Mouse (Mus musculus) midbrain, embryonic 11.5 days (tissue): ENCODE measurements around the gene Apol11b. TPM values are rescaled to one million over a fixed set of nuclear protein-coding genes. Genes with fewer than 3 reads are reported as not detected.

Source experiments
- ATAC-seq: fragments of 200-750 bp; cut with Nextera tagmentation; 2 replicates; pipeline ENCODE4 v1.8.0; 2017; ENCODE audit warnings: moderate TSS enrichment, moderate library complexity; ENCODE audit not compliant: low FRiP score
- DNase-seq: peaks from one replicate; pipeline ENCODE4 v3.0.0; 2015; ENCODE audit warnings: low spot score; ENCODE audit errors: missing footprints
- H3K27ac ChIP-seq: fragments of 300-500 bp; sonication (generic); 2 replicates; pipeline ENCODE4 v1.5.1; 2014; ENCODE audit warnings: low read depth, low read length
- H3K27me3 ChIP-seq: fragments of 300-500 bp; sonication (generic); 2 replicates; pipeline ENCODE4 v1.6.1; 2014; ENCODE audit warnings: mild to moderate bottlenecking, low read length, moderate library complexity, mixed read lengths; ENCODE audit not compliant: control insufficient read depth, insufficient read depth
- H3K36me3 ChIP-seq: fragments of 300-500 bp; sonication (generic); 2 replicates; pipeline ENCODE4 v1.6.1; 2014; ENCODE audit warnings: mild to moderate bottlenecking, low read length, moderate library complexity, mixed read lengths; ENCODE audit not compliant: control insufficient read depth, insufficient read depth
- H3K4me1 ChIP-seq: fragments of 300-500 bp; sonication (generic); 2 replicates; pipeline ENCODE4 v1.6.1; 2014; ENCODE audit warnings: low read length; ENCODE audit not compliant: control insufficient read depth, insufficient read depth
- H3K4me2 ChIP-seq: fragments of 300-500 bp; sonication (generic); 2 replicates; pipeline ENCODE4 v1.6.1; 2014; ENCODE audit warnings: mild to moderate bottlenecking, moderate library complexity
- H3K4me3 ChIP-seq: fragments of 300-500 bp; sonication (generic); 2 replicates; pipeline ENCODE4 v1.5.1; 2014; ENCODE audit warnings: low read depth, low read length
- H3K9ac ChIP-seq: fragments of 300-500 bp; sonication (generic); 2 replicates; pipeline ENCODE4 v1.6.1; 2014; ENCODE audit warnings: low read length
- H3K9me3 ChIP-seq: fragments of 300-500 bp; sonication (generic); 2 replicates; pipeline ENCODE4 v1.6.1; 2016; ENCODE audit warnings: low read length; ENCODE audit not compliant: control insufficient read depth
- polyA plus RNA-seq: library from polyadenylated mRNA; unstranded; fragments of >200 nt; fragmentation: Nextera tagmentation; extraction: Ambion mirVana; gene quantifications from 2 replicates; pipeline ENCODE4 v1.2.1, GENCODE M21; 2014

Apol11b gene
- polyA plus RNA-seq, 1 experiment from 2014 or later: not detected

DNA sequence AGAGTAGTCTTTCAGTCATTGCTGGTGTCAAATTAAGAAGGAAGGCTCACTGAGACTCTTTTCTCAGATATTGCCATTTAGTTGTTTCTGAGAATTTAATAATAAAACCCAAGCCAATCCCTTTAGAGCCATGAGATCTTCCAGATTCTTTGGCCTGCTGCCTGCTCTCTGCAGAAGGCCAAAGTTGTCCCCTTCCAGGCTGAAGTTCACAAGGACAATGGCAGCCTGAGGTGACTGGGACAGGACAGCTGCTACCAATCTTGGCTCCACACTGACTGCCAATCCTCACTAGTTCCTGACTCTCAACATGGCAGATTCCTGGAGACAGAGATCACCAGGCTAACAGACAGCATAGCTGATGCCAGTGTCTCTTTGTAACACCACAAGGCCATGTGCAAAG is 56.1 kb downstream of the Apol11b start:
- no peak for DNase-seq
- no peak for ATAC-seq
- H3K4me2 ChIP-seq: no peak overlapping the region
- H3K4me3 ChIP-seq: no peak overlapping the region
- H3K27me3 ChIP-seq: no peaks in the 10 kb centered on the region
- no peaks in the 10 kb centered on the region for H3K36me3 ChIP-seq
- no peaks in the 10 kb centered on the region for H3K4me1 ChIP-seq
- H3K9ac ChIP-seq: no peak overlapping the region
- H3K9me3 ChIP-seq: 0 out of 2 replicates have a peak, but pooled peaks cover 3% of the 10 kb centered on the region
- H3K27ac ChIP-seq: no peak overlapping the region

Other genes starting within 250 kb of the Apol11b start
- not detected in 2 replicates for gene Apol7a, start 244.2 kb downstream of the Apol11b start, polyA plus RNA-seq
- gene Apol9a, start 232.2 kb downstream of the Apol11b start, polyA plus RNA-seq: not detected in 2 replicates
- gene Apol7b, start 195.8 kb downstream of the Apol11b start, polyA plus RNA-seq: not detected in 2 replicates
- not detected in 2 replicates for gene Apol10a, start 166.2 kb downstream of the Apol11b start, polyA plus RNA-seq
- gene Apol11a, start 135.0 kb downstream of the Apol11b start, polyA plus RNA-seq: not detected in 2 replicates
- not detected in 2 replicates for gene Apol7c, start 110.0 kb downstream of the Apol11b start, polyA plus RNA-seq
- gene 1700025B11Rik, start 81.4 kb downstream of the Apol11b start, polyA plus RNA-seq: not detected in 2 replicates
- gene Apol10b, start 47.2 kb downstream of the Apol11b start, polyA plus RNA-seq: 0.29 TPM in 1 of 2 replicates, not detected in the other
- not detected in 2 replicates for gene Gm36245, start 44.0 kb downstream of the Apol11b start, polyA plus RNA-seq
- not detected in 2 replicates for gene Apol7e, start 55.6 kb upstream of the Apol11b start, polyA plus RNA-seq
- not detected in 2 replicates for gene Apol9b, start 85.8 kb upstream of the Apol11b start, polyA plus RNA-seq
- 0.11 and 0.34 TPM in 2 replicates for gene Apol8, start 113.7 kb upstream of the Apol11b start, polyA plus RNA-seq
- 16.4 and 19.6 TPM in 2 replicates for gene Myh9, start 198.9 kb upstream of the Apol11b start, polyA plus RNA-seq